Mouse (Mus musculus) embryonic stem cell, embryonic (primary cell): Measurements from ENCODE around the gene Pola1.

ENCODE experiments used
- CTCF ChIA-PET, 4 experiments: fragments of 300-600 bp in 2 of 4; fragments of 350-600 bp in 2 of 4; sonication (Branson Sonifier 250); formaldehyde crosslinking; loops; one replicate each; lab custom pipeline; 2022; ENCODE audit warnings: inconsistent platforms in 2 of 4; lab: Charles Lee
- POLR2A ChIA-PET, 4 experiments: fragments of 300-600 bp in 2 of 4; fragments of 350-600 bp in 2 of 4; sonication (Branson Sonifier 250); formaldehyde crosslinking; loops; one replicate each; lab custom pipeline; 2022; ENCODE audit warnings: antibody characterized with exemption in 4 of 4, inconsistent platforms in 1 of 4; lab: Charles Lee

The Pola1 gene

GRCm38 (mm10) chrX:93631657-93632449, at the start of gene Pola1:
Gene Pola1 (minus strand): TSS chrX:93632155.
- CTCF ChIA-PET: no interaction called here
- POLR2A ChIA-PET: interaction anchor here in 3 of 4 experiments (0.6 to 1.3 kb wide), 10 partner anchors 10 to 44 kb away, joined by 3 to 5 read pairs (median 3); no protein-coding TSS in a partner anchor

GRCm38 (mm10) chrX:93676228-93676627, 44.3 kb upstream of the Pola1 start:
- CTCF ChIA-PET: interaction anchor here in 1 of 4 experiments (1.8 kb wide), 1 partner anchor 9 kb away, joined by 4 read pairs; no protein-coding TSS in a partner anchor
- POLR2A ChIA-PET: interaction anchor here in 3 of 4 experiments (1.0 to 1.5 kb wide), 7 partner anchors 12 to 50 kb away, joined by 3 to 5 read pairs (median 3); partner anchors contain the start of gene Pcyt1b (in 1 of the 3)

- ChIA-PET CTCF (interaction anchor here in 1 of 4 experiments (1.8 kb wide), 1 partner anchor 8 kb away, joined by 4 read pairs; no protein-coding TSS in a partner anchor), POLR2A (interaction anchor here in 3 of 4 experiments (0.6 to 1.7 kb wide), 15 partner anchors 11 to 157 kb away, joined by 3 to 5 read pairs (median 3); partner anchors contain the start of genes Pcyt1b (in 1 of the 3) and Pdk3 (in 1 of the 3))
Measured at GRCm38 (mm10) chrX:93674836-93675795, 43.2 kb upstream of the Pola1 start.

GRCm38 (mm10) chrX:93674432-93674831, 42.5 kb upstream of the Pola1 start:
- POLR2A ChIA-PET: interaction anchor here in 2 of 4 experiments (1.3 to 1.7 kb wide), 3 partner anchors 18 to 158 kb away, joined by 4 to 6 read pairs (median 4); partner anchors contain the start of gene Pdk3 (in 1 of the 2)

GRCm38 (mm10) chrX:93664787-93665186, 32.8 kb upstream of the Pola1 start:
- POLR2A ChIA-PET: interaction anchor here (0.5 to 1.6 kb wide), 6 partner anchors 11 to 694 kb away, joined by 3 to 5 read pairs (median 3); partner anchors contain the start of gene Pola1 (in 1 of the 4)

More at GRCm38 (mm10) chrX:93674432-93674831, 42.5 kb upstream of the Pola1 start:
- CTCF ChIA-PET: no interaction called here

GRCm38 (mm10) chrX:93663919-93664586, 32.1 kb upstream of the Pola1 start:
- POLR2A ChIA-PET: interaction anchor here (0.5 to 1.6 kb wide), 11 partner anchors 8 to 693 kb away, joined by 3 to 5 read pairs (median 4); partner anchors contain the start of gene Pola1 (in 1 of the 4)
- CTCF ChIA-PET: interaction anchor here in 1 of 4 experiments (0.7 kb wide), 1 partner anchor 35 kb away, joined by 3 read pairs; no protein-coding TSS in a partner anchor

More at GRCm38 (mm10) chrX:93664787-93665186, 32.8 kb upstream of the Pola1 start:
- CTCF ChIA-PET: no interaction called here

GRCm38 (mm10) chrX:93655153-93655552, 23.2 kb upstream of the Pola1 start:
- ChIA-PET CTCF (interaction anchor here in 1 of 4 experiments (0.7 kb wide), 1 partner anchor 11 kb away, joined by 3 read pairs; no protein-coding TSS in a partner anchor), POLR2A (interaction anchor here in 2 of 4 experiments (1.0 to 1.4 kb wide), 3 partner anchors 18 to 27 kb away, joined by 3 to 5 read pairs (median 3); no protein-coding TSS in a partner anchor)

- CTCF ChIA-PET: interaction anchor here in 1 of 4 experiments (0.6 kb wide), 1 partner anchor 485 kb away, joined by 3 read pairs; no protein-coding TSS in a partner anchor
- POLR2A ChIA-PET: interaction anchor here in 1 of 4 experiments (1.0 kb wide), 1 partner anchor 21 kb away, joined by 3 read pairs; no protein-coding TSS in a partner anchor
Measured at GRCm38 (mm10) chrX:93654218-93655002, 22.5 kb upstream of the Pola1 start, which contains the start of gene Pcyt1b. Gene Pcyt1b (plus strand): TSS chrX:93654863.

GRCm38 (mm10) chrX:93650738-93651137, 18.8 kb upstream of the Pola1 start:
- ChIA-PET POLR2A (no interaction called here), CTCF (no interaction called here)

GRCm38 (mm10) chrX:93644022-93644421, 12.1 kb upstream of the Pola1 start:
- ChIA-PET POLR2A (no interaction called here), CTCF (interaction anchor here in 1 of 4 experiments (0.5 kb wide), 1 partner anchor 12 kb away, joined by 3 read pairs; no protein-coding TSS in a partner anchor)

- CTCF ChIA-PET: no interaction called here
Measured at GRCm38 (mm10) chrX:93643600-93643999, 11.6 kb upstream of the Pola1 start.

GRCm38 (mm10) chrX:93634861-93635375, 3.0 kb upstream of the Pola1 start:
- CTCF ChIA-PET: no interaction called here
- POLR2A ChIA-PET: interaction anchor here in 1 of 4 experiments (1.0 to 1.7 kb wide), 4 partner anchors 10 to 53 kb away, joined by 3 to 6 read pairs (median 4); no protein-coding TSS in a partner anchor

More at GRCm38 (mm10) chrX:93643600-93643999, 11.6 kb upstream of the Pola1 start:
- POLR2A ChIA-PET: no interaction called here

GRCm38 (mm10) chrX:93630256-93630655, 1.7 kb downstream of the Pola1 start:
- ChIA-PET CTCF (no interaction called here), POLR2A (interaction anchor here in 1 of 4 experiments (1.0 to 3.3 kb wide), 6 partner anchors 9 to 75 kb away, joined by 3 to 8 read pairs (median 4); no protein-coding TSS in a partner anchor)

GRCm38 (mm10) chrX:93602214-93602613, 29.7 kb downstream of the Pola1 start:
- POLR2A ChIA-PET: interaction anchor here in 1 of 4 experiments (1.2 kb wide), 1 partner anchor 10 kb away, joined by 3 read pairs; no protein-coding TSS in a partner anchor
- CTCF ChIA-PET: no interaction called here

GRCm38 (mm10) chrX:93594283-93594682, 37.7 kb downstream of the Pola1 start:
- POLR2A ChIA-PET: no interaction called here

GRCm38 (mm10) chrX:93580931-93581330, 51.0 kb downstream of the Pola1 start:
- POLR2A ChIA-PET: interaction anchor here in 1 of 4 experiments (0.6 to 1.8 kb wide), 5 partner anchors 8 to 139 kb away, joined by 3 to 9 read pairs (median 4); no protein-coding TSS in a partner anchor

More at GRCm38 (mm10) chrX:93594283-93594682, 37.7 kb downstream of the Pola1 start:
- CTCF ChIA-PET: no interaction called here

More at GRCm38 (mm10) chrX:93580931-93581330, 51.0 kb downstream of the Pola1 start:
- CTCF ChIA-PET: interaction anchor here in 1 of 4 experiments (1.0 kb wide), 1 partner anchor 115 kb away, joined by 5 read pairs; no protein-coding TSS in a partner anchor
